Mouse (Mus musculus) thymus, adult 2 months (tissue): Measurements from ENCODE around the gene Cwc25. TPM values are rescaled to one million over a fixed set of nuclear protein-coding genes. Genes with fewer than 3 reads are reported as not detected.
A peak's percentile ranks its signal among the peaks of the same experiment; 100 is the strongest.

Experiments used
- DNase-seq: peaks from one replicate; pipeline ENCODE4 v3.0.0; 2021
- H3K27ac ChIP-seq: fragments of 200-500 bp; 2 replicates; pipeline ENCODE4 v1.5.1; 2012; ENCODE audit warnings: low read length, control low read depth; ENCODE audit not compliant: control insufficient read depth, insufficient read depth
- H3K27me3 ChIP-seq: fragments of 200-500 bp; 2 replicates; pipeline ENCODE4 v1.6.1; 2012; ENCODE audit warnings: mild to moderate bottlenecking, low read length, moderate library complexity, mixed read lengths; ENCODE audit not compliant: control insufficient read depth, insufficient read depth
- H3K36me3 ChIP-seq: fragments of 200-500 bp; 2 replicates; pipeline ENCODE4 v1.6.1; 2012; ENCODE audit warnings: mild to moderate bottlenecking, low read length, moderate library complexity; ENCODE audit not compliant: control insufficient read depth, insufficient read depth
- H3K4me1 ChIP-seq: fragments of 200-500 bp; replicated peaks from 2 replicates; pipeline ENCODE4 v1.6.1; 2012; ENCODE audit warnings: low read length; ENCODE audit not compliant: control insufficient read depth, insufficient read depth
- H3K4me3 ChIP-seq: fragments of 200-500 bp; 2 replicates; pipeline ENCODE4 v1.5.1; 2012; ENCODE audit warnings: mild to moderate bottlenecking, low read length, control low read depth, moderate library complexity; ENCODE audit not compliant: control insufficient read depth, insufficient read depth
- CTCF ChIP-seq: fragments of 200-500 bp; IDR thresholded peaks from 2 replicates; pipeline ENCODE4 v1.5.1; 2012; ENCODE audit warnings: mild to moderate bottlenecking, control low read depth, low read length, moderate library complexity, borderline replicate concordance; ENCODE audit not compliant: control insufficient read depth, poor library complexity, insufficient read depth; ENCODE audit errors: extremely low read depth
- POLR2A ChIP-seq: fragments of 200-500 bp; IDR thresholded peaks from 2 replicates; pipeline ENCODE4 v1.6.1; 2012; ENCODE audit warnings: mild to moderate bottlenecking, low read length, control low read depth, moderate library complexity; ENCODE audit not compliant: control insufficient read depth, poor library complexity, insufficient read depth; ENCODE audit errors: extremely low read depth
- WGBS: fragments of 180-500 bp; shearing (Covaris S2); methylation state at CpG from one replicate; pipeline ENCODE4 v1.1.7; 2018; 5-methylcytosine and 5-hydroxymethylcytosine counted together
- polyA plus RNA-seq: library from polyadenylated mRNA; depleted of rRNA; stranded (reverse); fragments of >200 nt; gene quantifications from 2 replicates; pipeline ENCODE4 v1.2.3, GENCODE M21; 2012

The Cwc25 gene
- polyA plus RNA-seq, 1 experiment, result 14.9 TPM

DNA sequence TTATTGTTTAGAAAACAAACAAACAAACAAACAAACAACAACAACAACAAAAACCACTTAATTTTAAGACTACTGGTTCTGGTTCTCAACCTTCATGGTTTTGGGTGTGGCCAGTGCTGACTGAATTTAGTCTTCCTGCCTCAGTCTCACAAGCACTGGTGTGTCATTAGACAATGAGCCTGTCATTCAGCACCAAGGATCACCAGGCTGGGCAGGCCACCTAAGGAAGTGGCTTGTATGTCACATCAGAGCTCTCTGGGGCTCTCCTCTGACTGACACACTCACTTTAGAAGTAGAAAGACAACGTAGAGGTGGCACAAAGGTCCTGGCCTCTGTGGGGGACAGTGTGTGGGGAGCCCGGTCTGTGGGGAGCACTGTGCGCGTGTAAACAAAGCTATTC lies 47.3 kb downstream of the Cwc25 start:
- Histone ChIP-seq H3K4me1 (peaks cover 18% of the 10 kb centered on the region), H3K4me3 (no peak overlapping the region), H3K27ac (peak overlapping the region; percentile 12; the same call in 1 of the 2 replicates), H3K36me3 (peaks cover 44% of the 10 kb centered on the region), H3K27me3 (no peaks in the 10 kb centered on the region)
- 74% methylated on average over 4 of the region's 4 CpGs for WGBS
- no peak for DNase-seq
- TF ChIP-seq CTCF (no peak), POLR2A (no peak)

DNA sequence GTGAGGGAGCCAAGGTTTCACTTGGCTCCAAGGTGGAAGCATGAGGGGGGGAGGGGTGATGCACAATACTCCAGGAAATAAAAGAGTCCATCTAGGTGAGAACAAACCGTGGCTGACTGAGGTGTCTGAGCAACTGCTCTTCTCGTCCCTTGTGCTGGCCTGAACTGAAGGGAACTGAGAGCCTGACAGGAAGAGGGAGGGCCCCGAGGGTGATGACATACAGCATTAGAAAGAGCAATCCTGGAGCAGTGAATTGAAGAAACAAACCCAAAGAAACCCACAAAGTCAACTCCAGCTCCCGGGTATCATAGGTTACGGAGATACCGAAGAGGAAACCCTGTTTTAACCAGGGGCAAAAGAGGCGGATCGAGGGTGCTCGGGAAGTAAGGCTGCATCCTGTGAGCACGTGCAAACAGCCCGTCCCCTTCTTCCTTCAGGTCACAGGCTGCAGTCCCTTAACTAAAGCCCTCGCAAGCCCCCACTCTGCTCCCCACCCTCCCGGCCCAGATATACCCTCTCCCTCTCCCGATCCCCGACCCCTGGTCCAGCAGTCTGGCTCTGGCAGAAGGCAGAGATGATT lies 48.0 kb downstream of the Cwc25 start:
- DNase-seq, result peak; percentile 26
- Histone ChIP-seq H3K27ac (peak overlapping the region; percentile 12; the same call in 1 of the 2 replicates), H3K4me1 (peaks cover 18% of the 10 kb centered on the region), H3K36me3 (peaks cover 47% of the 10 kb centered on the region), H3K27me3 (no peaks in the 10 kb centered on the region), H3K4me3 (no peak overlapping the region)
- TF ChIP-seq CTCF, result no peak
- TF ChIP-seq POLR2A, result no peak
- 15% methylated on average over 15 of the region's 15 CpGs for WGBS

DNA sequence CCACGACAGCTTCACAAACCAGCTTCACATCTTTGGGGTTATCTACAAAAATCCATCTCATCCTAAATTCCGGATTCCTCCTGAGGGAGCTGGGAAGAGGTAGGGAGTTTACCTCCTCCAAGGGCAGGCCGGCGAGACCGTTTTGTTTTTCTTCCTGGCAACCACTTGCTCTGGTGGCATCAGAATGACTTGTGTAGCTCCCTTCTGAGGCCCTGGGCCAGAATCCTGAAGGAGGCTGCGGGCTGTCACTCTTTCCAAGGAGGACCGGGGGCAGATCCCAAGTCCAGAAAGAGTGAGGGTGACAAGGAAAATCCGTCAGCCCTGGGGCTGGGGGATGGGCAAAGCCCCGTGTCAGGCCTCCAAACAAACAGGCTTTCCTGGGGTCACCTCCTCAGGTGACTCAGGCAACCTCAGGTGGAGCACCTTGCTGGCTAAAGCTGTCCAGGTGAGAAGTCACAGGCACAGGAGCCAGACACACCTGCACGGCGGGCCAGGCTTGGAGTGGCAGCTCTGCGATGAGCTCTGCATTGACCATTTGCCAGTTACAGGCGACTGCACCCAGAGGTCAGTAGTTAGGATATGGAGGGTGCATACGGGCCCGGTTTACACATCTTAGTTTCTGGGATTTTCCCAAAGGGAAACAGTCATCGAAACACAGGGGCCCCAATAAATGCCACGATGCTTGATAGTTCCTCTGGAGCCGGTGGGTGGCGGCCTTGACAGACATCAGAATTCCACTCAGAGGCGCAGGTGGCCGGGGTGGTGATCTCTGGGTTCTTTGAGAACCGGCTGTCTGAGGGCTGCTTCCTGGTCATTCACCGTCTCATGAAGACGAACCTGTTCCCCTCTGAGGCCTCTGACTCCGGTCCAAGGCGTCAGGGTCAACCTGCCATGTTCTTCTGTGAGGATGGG lies 48.7 kb downstream of the Cwc25 start:
- Histone ChIP-seq H3K4me1 (peaks cover 18% of the 10 kb centered on the region), H3K36me3 (peaks cover 49% of the 10 kb centered on the region), H3K4me3 (no peak overlapping the region), H3K27me3 (no peaks in the 10 kb centered on the region), H3K27ac (peak overlapping the region; percentile 7; the same call in 1 of the 2 replicates)
- TF ChIP-seq CTCF (no peak), POLR2A (no peak)
- DNase-seq, result no peak
- 82% methylated on average over 26 of the region's 26 CpGs for WGBS

DNA sequence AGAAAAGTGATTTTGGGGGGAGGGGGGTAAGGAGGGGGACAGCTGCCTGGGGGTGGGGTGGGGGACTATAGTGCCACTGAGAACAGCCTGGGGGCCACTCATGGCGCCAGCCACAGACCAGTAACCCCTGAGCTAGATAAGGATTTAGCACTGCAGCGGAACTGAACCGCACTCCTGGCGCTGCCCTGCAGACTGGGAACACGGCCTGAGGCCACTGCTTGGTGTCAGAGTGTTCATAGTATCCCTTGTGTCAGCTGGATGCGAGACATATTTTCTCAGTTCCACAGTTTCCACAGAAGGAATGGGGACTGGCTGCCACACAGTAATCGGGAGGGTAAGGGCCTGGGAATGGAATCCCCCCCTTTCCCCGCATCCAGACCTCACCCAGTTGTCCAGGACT lies 50.3 kb downstream of the Cwc25 start:
- peaks cover 39% of the 10 kb centered on the region for H3K36me3 ChIP-seq

DNA sequence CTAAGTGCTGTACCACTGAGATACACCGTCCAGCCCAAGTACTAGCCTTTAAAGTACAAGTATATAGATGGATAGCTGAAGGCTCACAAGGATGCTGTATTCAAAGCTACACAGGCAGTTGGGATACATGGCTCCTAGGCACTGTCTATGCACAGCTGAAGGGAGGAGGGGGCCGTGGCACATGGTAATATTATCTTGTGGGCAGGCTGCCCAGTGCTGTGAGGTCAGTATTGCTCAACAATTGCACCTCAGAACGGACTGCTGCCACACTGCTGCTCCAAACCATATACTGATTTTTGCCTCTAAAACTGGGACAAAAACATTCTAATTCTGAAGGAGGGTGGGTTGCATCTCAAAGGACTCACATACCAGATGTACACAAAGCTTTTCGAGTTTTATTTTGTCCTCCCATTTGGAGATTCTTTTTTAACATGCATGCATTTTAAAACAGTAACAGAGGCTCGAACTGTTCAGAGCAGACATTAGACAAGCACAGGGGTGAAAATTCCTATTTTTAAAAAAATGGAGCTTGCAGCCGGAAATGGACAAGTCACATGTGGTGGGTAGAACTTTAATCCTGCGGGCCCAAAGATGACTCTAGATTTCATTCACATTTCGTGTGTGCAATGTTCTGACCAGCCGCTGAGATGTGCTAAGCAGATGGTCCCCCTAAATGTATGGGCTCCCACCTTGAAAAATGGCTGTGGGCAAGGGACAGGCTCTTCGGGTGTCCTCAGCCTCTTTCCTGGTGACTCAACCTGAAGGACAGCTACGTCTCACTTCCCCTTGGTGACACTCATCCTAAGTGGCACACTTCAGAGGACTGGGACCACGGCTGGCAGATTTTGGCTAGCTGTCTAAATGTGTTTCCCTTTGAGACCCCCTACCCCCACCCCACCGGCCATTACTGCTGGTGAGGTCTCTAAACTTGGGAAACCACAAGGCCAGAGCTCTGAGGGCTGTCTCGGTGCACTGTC lies 51.3 kb downstream of the Cwc25 start:
- Histone ChIP-seq H3K4me1 (peaks cover 29% of the 10 kb centered on the region), H3K27ac (no peak overlapping the region), H3K4me3 (no peak overlapping the region), H3K27me3 (no peaks in the 10 kb centered on the region), H3K36me3 (peaks cover 37% of the 10 kb centered on the region)
- DNase-seq, result no peak
- TF ChIP-seq CTCF (no peak), POLR2A (no peak)
- WGBS, result 92% methylated on average over 14 of the region's 14 CpGs

More for the DNA sequence above, 50.3 kb downstream of the Cwc25 start:
- Histone ChIP-seq H3K4me3 (no peak overlapping the region), H3K4me1 (peaks cover 25% of the 10 kb centered on the region), H3K27ac (no peak overlapping the region), H3K27me3 (no peaks in the 10 kb centered on the region)
- 97% methylated on average over 8 of the region's 8 CpGs for WGBS
- TF ChIP-seq CTCF, result no peak
- no peak for TF ChIP-seq POLR2A
- no peak for DNase-seq

DNA sequence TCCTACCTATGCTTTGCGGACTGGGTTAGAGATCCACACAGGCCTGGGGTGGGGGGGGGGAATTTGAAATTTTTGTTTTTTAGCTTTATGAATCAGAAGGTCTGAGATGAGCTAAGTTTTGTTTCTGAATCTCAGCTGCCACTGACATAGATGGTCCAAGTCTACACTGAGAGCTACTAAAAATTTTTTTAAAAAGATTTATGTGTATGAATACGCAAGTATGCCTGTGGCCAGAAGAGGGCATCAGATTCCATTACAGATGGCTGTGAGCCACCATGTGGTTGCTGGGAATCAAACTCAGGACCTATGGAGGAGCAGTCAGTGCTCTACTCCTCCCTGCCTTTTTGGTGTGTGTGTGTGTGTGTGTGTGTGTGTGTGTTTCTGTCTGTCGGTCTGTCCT lies 52.0 kb downstream of the Cwc25 start:
- Histone ChIP-seq H3K4me3 (no peak overlapping the region), H3K36me3 (peaks cover 31% of the 10 kb centered on the region), H3K27ac (no peak overlapping the region), H3K27me3 (no peaks in the 10 kb centered on the region), H3K4me1 (peaks cover 23% of the 10 kb centered on the region)
- DNase-seq, result no peak
- TF ChIP-seq POLR2A, result no peak
- TF ChIP-seq CTCF, result no peak
- WGBS, result 98% methylated on average over 3 of the region's 3 CpGs
